Mouse (Mus musculus): ENCODE measurements around the gene Cyp1b1.

DNA sequence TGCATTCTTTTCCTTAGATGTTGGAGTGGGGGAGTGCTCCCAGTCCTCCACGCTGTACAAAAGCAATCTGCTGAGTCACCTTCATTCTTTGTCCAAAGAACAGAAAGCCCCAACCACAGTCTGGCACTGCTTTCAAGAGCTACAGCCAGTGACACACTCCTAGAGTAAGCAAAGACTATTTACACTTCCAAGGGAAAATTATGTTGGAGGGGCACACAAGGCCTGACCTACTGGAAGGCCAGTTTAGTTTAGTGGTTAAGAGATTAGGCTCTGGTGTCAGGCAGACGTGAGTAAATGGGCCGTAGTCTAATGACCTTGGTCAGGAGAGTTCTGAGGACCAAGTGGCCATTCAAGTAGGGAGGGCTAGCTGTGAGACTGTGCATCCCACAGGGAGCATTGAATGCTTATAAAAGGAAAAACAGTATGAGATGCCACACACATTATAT, 31.3 kb upstream of the Cyp1b1 start:
- TF ChIP-seq NANOG (IDR thresholded peaks at IDR 0.05; ENCODE audit: borderline replicate concordance, low read length) (no peak; the same call in 1 of the 2 replicates), CTCF (conservative IDR thresholded peaks at IDR 0.05; ENCODE audit: low read length) (no peak)
